Mouse (Mus musculus) bone marrow macrophage, adult 2 months (primary cell): ENCODE measurements around the gene Slc9b1. TPM values are rescaled to one million over a fixed set of nuclear protein-coding genes. Genes with fewer than 3 reads are reported as not detected.

ENCODE experiments used
- H3K27ac ChIP-seq: 2 replicates; pipeline ENCODE4 v1.5.1; 2012; ENCODE audit warnings: low read depth, low read length; ENCODE audit not compliant: insufficient read depth
- H3K4me1 ChIP-seq: 2 replicates; pipeline ENCODE4 v1.6.1; 2012; ENCODE audit warnings: low read length; ENCODE audit not compliant: control insufficient read depth, insufficient read depth
- H3K4me3 ChIP-seq: 2 replicates; pipeline ENCODE4 v1.5.1; 2012; ENCODE audit warnings: mild to moderate bottlenecking, low read length, moderate library complexity; ENCODE audit not compliant: insufficient read depth
- CTCF ChIP-seq: IDR thresholded peaks from 2 replicates; pipeline ENCODE4 v1.5.1; 2012; ENCODE audit warnings: low read depth, mild to moderate bottlenecking, low read length, moderate library complexity
- POLR2A ChIP-seq: IDR thresholded peaks from 2 replicates; pipeline ENCODE4 v1.6.1; 2012; ENCODE audit warnings: mild to moderate bottlenecking, low read depth, low read length, borderline replicate concordance
- polyA plus RNA-seq: library from polyadenylated mRNA; stranded (reverse); fragments of >200 nt; gene quantifications from 2 replicates; pipeline ENCODE4 v1.2.4, GENCODE M21; 2012; ENCODE audit not compliant: missing spikeins, insufficient read depth, insufficient read length

Slc9b1 gene
- polyA plus RNA-seq, 1 experiment: not detected

DNA sequence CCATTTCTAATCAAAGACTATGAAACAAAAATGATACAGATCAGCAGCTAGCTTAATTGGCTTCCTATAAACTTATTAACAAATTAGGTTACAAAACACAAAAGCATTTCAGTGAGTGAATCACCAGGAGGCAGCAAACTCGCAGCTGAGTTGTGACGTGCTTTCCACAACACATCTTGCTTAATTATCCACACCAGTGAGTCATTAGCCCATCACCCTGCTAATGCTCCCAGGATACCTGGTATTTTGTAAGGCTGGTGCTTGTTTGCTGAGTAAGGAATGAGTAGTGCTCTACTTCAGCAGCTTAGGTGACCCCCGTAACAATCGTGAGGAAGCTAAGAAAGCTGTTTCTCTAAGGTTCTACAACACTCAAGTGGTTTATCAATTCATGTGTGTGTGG, 56.8 kb downstream of the Slc9b1 start:
- TF ChIP-seq CTCF: no peak
- TF ChIP-seq POLR2A: no peak

DNA sequence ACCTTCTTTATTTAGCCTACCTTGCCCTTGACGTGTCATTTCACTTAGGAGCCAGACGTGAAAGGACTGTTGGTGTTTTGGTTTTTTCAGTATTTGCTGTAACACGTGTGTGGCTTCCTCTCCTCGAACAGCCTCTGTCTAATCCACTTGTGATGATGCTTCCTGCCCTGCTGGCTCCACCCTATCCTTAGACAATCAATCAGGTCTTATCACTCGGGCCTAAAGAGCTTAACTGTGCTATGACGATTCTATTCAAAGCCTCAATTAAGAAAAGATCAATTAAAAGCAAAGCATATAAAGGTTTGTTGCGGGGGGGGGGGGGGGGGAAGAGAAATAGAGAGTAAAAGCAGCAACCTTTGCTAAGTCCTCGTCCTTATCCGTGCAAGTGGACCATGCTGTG, 59.5 kb downstream of the Slc9b1 start:
- H3K4me3 ChIP-seq: no peak overlapping the region
- peaks cover 5% of the 10 kb centered on the region for H3K4me1 ChIP-seq
- no peak overlapping the region for H3K27ac ChIP-seq
- TF ChIP-seq CTCF (no peak), POLR2A (no peak)

More for the DNA sequence above, 56.8 kb downstream of the Slc9b1 start:
- Histone ChIP-seq H3K27ac (no peak overlapping the region), H3K4me3 (no peak overlapping the region), H3K4me1 (peaks cover 5% of the 10 kb centered on the region)

DNA sequence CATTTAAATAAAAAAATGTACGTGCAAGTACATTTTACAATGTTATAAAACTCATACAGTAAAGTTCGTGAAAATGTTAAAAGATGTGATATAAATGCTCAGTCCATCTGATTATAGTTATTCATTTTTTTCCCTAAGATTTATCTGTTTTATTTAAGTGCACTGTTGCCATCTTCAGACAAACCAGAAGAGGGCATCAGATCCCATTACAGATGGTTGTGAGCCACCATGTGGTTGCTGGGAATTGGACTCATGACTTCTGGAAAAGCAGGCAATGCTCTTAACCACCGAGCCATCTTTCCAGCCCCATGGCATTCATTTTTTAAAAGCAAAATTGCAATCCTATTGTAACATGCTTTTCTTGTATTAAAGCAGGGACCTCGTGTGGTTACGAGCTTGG, 61.4 kb downstream of the Slc9b1 start:
- Histone ChIP-seq H3K4me1 (peaks cover 7% of the 10 kb centered on the region; the same call in 1 of the 2 replicates), H3K27ac (no peak overlapping the region), H3K4me3 (no peak overlapping the region)
- TF ChIP-seq POLR2A (no peak), CTCF (no peak)

DNA sequence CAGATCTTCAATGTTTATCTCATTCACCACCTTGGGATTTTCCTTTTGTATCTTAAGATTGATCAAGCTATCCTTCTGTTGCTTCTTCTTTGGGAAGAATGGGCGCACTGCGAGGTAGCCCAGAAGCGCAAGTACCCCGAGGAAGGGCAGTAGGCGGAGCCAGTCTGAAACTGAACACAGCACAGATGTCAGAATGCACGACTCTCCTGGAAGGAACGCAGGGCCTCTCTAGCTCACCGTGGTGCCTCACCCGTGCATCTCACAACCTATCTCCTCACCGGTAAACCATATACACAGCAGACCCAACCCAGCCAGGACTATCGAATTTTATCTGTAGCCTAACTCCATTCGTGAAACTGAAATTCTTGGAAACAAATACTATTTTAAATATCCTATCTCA, 63.2 kb downstream of the Slc9b1 start:
- Histone ChIP-seq H3K4me1 (peaks cover 7% of the 10 kb centered on the region; the same call in 1 of the 2 replicates), H3K27ac (no peak overlapping the region), H3K4me3 (no peak overlapping the region)
- no peak for TF ChIP-seq CTCF
- no peak for TF ChIP-seq POLR2A

DNA sequence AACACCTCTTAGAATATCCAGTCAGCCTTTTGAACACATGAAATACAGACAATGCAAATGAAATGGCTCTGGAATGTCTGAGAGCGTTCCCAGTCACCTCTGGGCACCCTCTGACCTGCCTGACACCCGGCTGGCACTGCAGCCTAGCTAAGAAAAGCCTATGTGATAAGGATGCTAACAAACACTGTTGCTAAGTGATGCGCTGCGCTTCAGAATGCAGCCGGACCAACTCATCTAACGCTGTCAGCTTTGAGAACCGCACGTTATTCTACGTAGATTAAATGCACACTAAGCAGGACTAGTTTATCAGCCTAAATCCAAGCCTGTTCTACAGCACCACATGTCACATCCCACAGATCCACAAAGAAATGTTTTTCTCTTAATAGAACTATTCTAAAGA, 64.0 kb downstream of the Slc9b1 start:
- no peak for TF ChIP-seq POLR2A
- TF ChIP-seq CTCF: no peak
- Histone ChIP-seq H3K4me1 (peaks cover 7% of the 10 kb centered on the region; the same call in 1 of the 2 replicates), H3K4me3 (no peak overlapping the region), H3K27ac (no peak overlapping the region)

DNA sequence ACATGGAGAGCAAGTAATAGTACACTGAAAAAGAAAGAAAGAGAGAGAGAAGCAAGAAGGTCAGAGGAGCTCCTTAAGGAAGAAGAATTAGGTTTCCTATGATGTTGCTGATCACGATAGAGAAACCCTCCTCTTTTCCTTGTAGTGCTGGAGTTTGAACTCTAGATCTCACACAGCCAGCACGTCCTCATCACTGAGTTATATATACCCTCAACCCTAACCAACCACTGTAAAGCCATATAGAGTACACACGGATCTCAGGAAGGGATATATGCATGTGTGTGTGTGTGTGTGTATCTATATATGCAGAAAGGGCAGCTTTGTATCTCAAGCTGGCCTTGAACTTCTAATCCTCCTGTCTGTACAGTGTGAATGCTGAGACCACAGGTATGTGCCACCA, 69.4 kb downstream of the Slc9b1 start:
- Histone ChIP-seq H3K4me3 (no peak overlapping the region), H3K4me1 (peaks cover 16% of the 10 kb centered on the region), H3K27ac (no peak overlapping the region)
- TF ChIP-seq CTCF (no peak), POLR2A (no peak)

DNA sequence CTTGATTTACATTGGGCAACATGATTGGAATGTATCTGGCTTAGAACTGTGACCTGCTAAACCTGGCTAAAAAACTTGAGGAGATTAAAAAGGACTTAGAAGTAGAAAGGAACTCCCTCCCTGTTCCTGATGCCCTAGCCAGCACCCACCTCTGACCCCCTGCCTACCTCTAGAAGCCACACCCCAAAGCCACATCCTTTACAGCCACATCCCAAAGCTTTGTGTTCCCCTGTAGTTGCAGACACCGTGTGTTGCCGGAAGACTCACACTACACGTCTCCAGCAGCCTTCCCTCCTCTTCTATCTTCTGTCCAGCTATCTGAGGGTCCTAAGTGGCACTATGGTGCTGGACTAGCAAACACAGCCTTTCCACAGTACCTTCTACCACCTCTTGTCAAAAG, 70.0 kb downstream of the Slc9b1 start:
- Histone ChIP-seq H3K4me1 (peaks cover 16% of the 10 kb centered on the region), H3K4me3 (no peak overlapping the region), H3K27ac (no peak overlapping the region)
- TF ChIP-seq CTCF (no peak), POLR2A (no peak)

DNA sequence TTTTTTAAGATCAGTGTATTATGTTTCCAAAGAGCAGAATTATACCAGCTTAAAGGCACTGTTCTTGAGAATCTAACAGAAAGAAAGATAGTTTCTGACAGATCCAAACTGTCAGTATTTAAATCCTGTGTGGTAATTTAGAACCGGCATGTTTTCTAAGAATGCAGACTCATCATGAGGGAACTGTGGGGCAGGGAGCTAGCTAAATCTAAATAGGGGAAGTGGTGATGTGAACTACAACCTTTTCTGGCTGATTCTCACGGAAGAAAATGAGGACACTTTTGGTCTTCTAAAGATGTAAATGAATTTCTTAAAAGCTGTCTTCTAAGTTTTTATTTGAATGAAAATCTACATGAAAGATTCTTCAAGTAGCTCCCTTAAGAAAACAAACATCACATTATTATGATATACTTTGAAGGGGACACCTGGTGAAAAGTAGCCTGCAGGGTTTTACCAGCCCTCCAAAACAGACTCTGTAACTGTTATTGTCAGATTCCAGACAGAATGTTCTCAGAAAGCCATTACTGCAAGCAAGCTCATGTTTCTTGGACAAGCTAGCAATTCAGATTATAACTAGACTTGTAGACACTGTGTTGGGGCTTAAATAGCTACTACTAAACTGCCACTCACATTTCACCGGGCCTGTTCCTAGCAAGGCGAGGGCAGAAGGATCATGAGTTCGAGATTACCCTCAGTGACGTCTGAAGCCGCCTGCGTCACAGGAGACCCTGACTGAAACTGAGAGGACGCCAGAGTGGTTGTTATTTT, 72.9 kb downstream of the Slc9b1 start:
- no peak for TF ChIP-seq CTCF
- TF ChIP-seq POLR2A: no peak
- Histone ChIP-seq H3K4me3 (no peak overlapping the region), H3K4me1 (peaks cover 9% of the 10 kb centered on the region), H3K27ac (peak overlapping the region; percentile 64)

DNA sequence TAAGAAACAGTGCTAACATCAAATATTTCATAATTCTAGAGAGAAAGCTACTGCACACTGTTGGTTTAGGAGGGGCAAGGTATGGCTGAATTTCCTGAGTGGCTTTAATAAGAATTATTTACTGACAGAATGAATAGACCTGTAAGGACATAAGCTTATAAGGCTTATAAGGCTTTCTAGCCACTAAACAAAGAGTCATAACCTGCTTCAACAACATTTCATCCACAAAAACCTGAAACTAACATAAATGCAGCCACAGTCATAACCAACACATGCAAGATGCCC, 73.4 kb downstream of the Slc9b1 start:
- no peak overlapping the region for H3K27ac ChIP-seq
- no peak overlapping the region for H3K4me3 ChIP-seq
- no peak for TF ChIP-seq CTCF
- H3K4me1 ChIP-seq: peaks cover 9% of the 10 kb centered on the region

DNA sequence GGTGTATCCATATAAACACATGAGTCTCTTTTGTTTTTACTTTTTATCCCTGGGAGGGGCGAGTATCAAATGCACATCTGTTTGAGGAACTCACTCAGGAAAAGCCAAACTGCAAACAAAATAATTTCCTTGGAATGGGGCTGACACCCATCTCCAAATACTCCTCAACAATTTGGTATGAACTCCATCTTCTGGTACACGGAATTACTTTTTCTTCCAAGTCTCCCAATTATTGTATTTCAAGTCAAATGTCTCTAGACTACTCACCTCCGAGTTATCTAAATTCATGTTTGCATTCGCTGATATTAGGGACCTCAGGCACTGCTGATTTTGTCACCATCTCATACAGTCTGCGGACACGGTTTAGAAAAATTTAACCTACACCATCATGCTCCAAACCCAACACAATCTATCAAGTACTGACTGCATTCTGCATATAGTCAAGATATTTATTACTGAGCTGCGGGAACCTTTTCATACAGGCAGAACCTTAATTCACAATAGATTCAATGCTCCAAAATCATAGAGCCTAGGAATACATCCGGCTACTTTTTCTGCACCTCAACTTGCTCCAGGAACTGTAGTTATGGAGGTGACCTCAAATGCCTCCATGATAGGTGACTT, 74.5 kb downstream of the Slc9b1 start:
- H3K4me3 ChIP-seq: peak overlapping the region; percentile 78
- H3K27ac ChIP-seq: peak overlapping the region; percentile 77
- peaks cover 9% of the 10 kb centered on the region for H3K4me1 ChIP-seq
- TF ChIP-seq CTCF: no peak
- TF ChIP-seq POLR2A: no peak
